Mouse (Mus musculus) limb, embryonic 14.5 days (tissue): ENCODE results near the gene Spag5. TPM values are rescaled to one million over a fixed set of nuclear protein-coding genes. Genes with fewer than 3 reads are reported as not detected.

Experiments
- ATAC-seq: fragments of 200-750 bp; cut with Nextera tagmentation; 2 replicates; pipeline ENCODE4 v1.8.0; 2017; ENCODE audit warnings: low read depth, moderate number of reproducible peaks, moderate TSS enrichment; ENCODE audit not compliant: low FRiP score
- DNase-seq: peaks from one replicate; pipeline ENCODE4 v3.0.0-alpha.2; 2015; ENCODE audit warnings: low spot score
- H3K27ac ChIP-seq: fragments of 300-500 bp; sonication (generic); replicated peaks from 2 replicates; pipeline ENCODE4 v1.5.1; 2014; ENCODE audit warnings: low read depth, mild to moderate bottlenecking, low read length, moderate library complexity, mixed read lengths
- H3K27me3 ChIP-seq: fragments of 300-500 bp; sonication (generic); 2 replicates; pipeline ENCODE4 v1.6.1; 2014; ENCODE audit warnings: low read length, mixed read lengths; ENCODE audit not compliant: control insufficient read depth, insufficient read depth
- H3K36me3 ChIP-seq: fragments of 300-500 bp; sonication (generic); 2 replicates; pipeline ENCODE4 v1.6.1; 2014; ENCODE audit warnings: mild to moderate bottlenecking, low read length, moderate library complexity, mixed read lengths; ENCODE audit not compliant: control insufficient read depth, insufficient read depth
- H3K4me1 ChIP-seq: fragments of 300-500 bp; sonication (generic); 2 replicates; pipeline ENCODE4 v1.6.1; 2014; ENCODE audit warnings: antibody characterized with exemption, low read length, mixed read lengths; ENCODE audit not compliant: control insufficient read depth, insufficient read depth
- H3K4me2 ChIP-seq: fragments of 300-500 bp; sonication (generic); replicated peaks from 2 replicates; pipeline ENCODE4 v1.6.1; 2014; ENCODE audit warnings: low read depth, mild to moderate bottlenecking, low read length, moderate library complexity; ENCODE audit not compliant: severe bottlenecking
- H3K4me3 ChIP-seq: fragments of 300-500 bp; sonication (generic); replicated peaks from 2 replicates; pipeline ENCODE4 v1.5.1; 2014; ENCODE audit warnings: low read length
- H3K9ac ChIP-seq: fragments of 300-500 bp; sonication (generic); 2 replicates; pipeline ENCODE4 v1.6.1; 2014; ENCODE audit warnings: mild to moderate bottlenecking, low read depth, low read length, moderate library complexity; ENCODE audit not compliant: severe bottlenecking
- H3K9me3 ChIP-seq: fragments of 300-500 bp; sonication (generic); 2 replicates; pipeline ENCODE4 v1.6.1; 2016; ENCODE audit warnings: low read length; ENCODE audit not compliant: control insufficient read depth
- POLR2A ChIP-seq: fragments of 200-500 bp; IDR thresholded peaks from 2 replicates; pipeline ENCODE4 v1.8.0; 2012; ENCODE audit warnings: inconsistent platforms, mild to moderate bottlenecking, moderate library complexity, borderline replicate concordance; ENCODE audit not compliant: insufficient read depth, insufficient read length; ENCODE audit errors: extremely low read depth
- WGBS: fragments of 180-500 bp; shearing (Covaris S2); extraction: QIAGEN DNeasy Blood & Tissue Kit; methylation state at CpG from one replicate; pipeline ENCODE4 v1.1.7; 2014; 5-methylcytosine and 5-hydroxymethylcytosine counted together
- polyA plus RNA-seq, 2 experiments: library from polyadenylated mRNA; depleted of rRNA in 1 of 2; stranded (reverse) in 1 of 2; unstranded in 1 of 2; fragments of >200 nt; fragmentation: Nextera tagmentation in 1 of 2; extraction: Ambion mirVana in 1 of 2; gene quantifications; 2 replicates each; pipeline versions ENCODE4 v1.2.1 to v1.2.3; 2012 to 2014

The Spag5 gene
- polyA plus RNA-seq, 2 experiments: 28.7 to 57.3 TPM

- H3K4me3 ChIP-seq: no peak overlapping the region
- no peaks in the 10 kb centered on the region for H3K27me3 ChIP-seq
- ATAC-seq (no peak), DNase-seq (no peak)
- peaks cover 6% of the 10 kb centered on the region; the same call in 1 of the 2 replicates for H3K4me1 ChIP-seq
- no peak overlapping the region for H3K9ac ChIP-seq
- no peak overlapping the region for H3K27ac ChIP-seq
- TF ChIP-seq POLR2A: no peak
- H3K9me3 ChIP-seq: no peaks in the 10 kb centered on the region
- peaks cover 45% of the 10 kb centered on the region for H3K36me3 ChIP-seq
- H3K4me2 ChIP-seq: no peak overlapping the region
- WGBS: 91% methylated on average over 4 of the region's 4 CpGs
These were observed 3.9 kb downstream of the Spag5 start for GRCm38 (mm10) chr11:78305272-78305671.

GRCm38 (mm10) chr11:78310861-78311511, 9.7 kb downstream of the Spag5 start:
- Histone ChIP-seq H3K4me1 (no peaks in the 10 kb centered on the region), H3K9me3 (no peaks in the 10 kb centered on the region), H3K4me3 (no peak overlapping the region), H3K27ac (no peak overlapping the region), H3K4me2 (no peak overlapping the region), H3K27me3 (no peaks in the 10 kb centered on the region), H3K36me3 (peaks cover 69% of the 10 kb centered on the region), H3K9ac (no peak overlapping the region)
- WGBS: 91% methylated on average over 8 of the region's 8 CpGs
- DNase-seq (no peak), ATAC-seq (no peak)
- TF ChIP-seq POLR2A: no peak

- DNase-seq: no peak
- Histone ChIP-seq H3K9ac (no peak overlapping the region), H3K4me3 (no peak overlapping the region), H3K4me2 (no peak overlapping the region), H3K36me3 (peaks cover 80% of the 10 kb centered on the region), H3K27me3 (no peaks in the 10 kb centered on the region), H3K27ac (no peak overlapping the region), H3K9me3 (no peaks in the 10 kb centered on the region), H3K4me1 (no peaks in the 10 kb centered on the region)
- ATAC-seq: no peak
- WGBS: 94% methylated on average over 2 of the region's 2 CpGs
- no peak for TF ChIP-seq POLR2A
These were observed 12.3 kb downstream of the Spag5 start for GRCm38 (mm10) chr11:78313662-78314061.

GRCm38 (mm10) chr11:78318411-78318810, 17.1 kb downstream of the Spag5 start:
- 91% methylated on average over 2 of the region's 2 CpGs for WGBS
- no peak for ATAC-seq

GRCm38 (mm10) chr11:78322076-78322831, 20.9 kb downstream of the Spag5 start:
- no peak for TF ChIP-seq POLR2A
- peaks cover 15% of the 10 kb centered on the region for H3K4me1 ChIP-seq
- 32% methylated on average over 2 of the region's 2 CpGs for WGBS
- peak; percentile 69 for DNase-seq
- peak overlapping the region; percentile 52; the same call in 1 of the 2 replicates for H3K27ac ChIP-seq
- peak; percentile 65 for ATAC-seq
- H3K4me3 ChIP-seq: no peak overlapping the region
- no peak overlapping the region for H3K9ac ChIP-seq
- H3K36me3 ChIP-seq: peaks cover 46% of the 10 kb centered on the region
- peak overlapping the region; percentile 28 for H3K4me2 ChIP-seq
- no peaks in the 10 kb centered on the region for H3K9me3 ChIP-seq
- H3K27me3 ChIP-seq: no peaks in the 10 kb centered on the region

More at GRCm38 (mm10) chr11:78318411-78318810, 17.1 kb downstream of the Spag5 start:
- no peak for TF ChIP-seq POLR2A
- no peak overlapping the region for H3K9ac ChIP-seq
- no peaks in the 10 kb centered on the region for H3K9me3 ChIP-seq
- no peak overlapping the region for H3K4me2 ChIP-seq
- H3K4me3 ChIP-seq: no peak overlapping the region
- H3K4me1 ChIP-seq: peaks cover 14% of the 10 kb centered on the region
- H3K36me3 ChIP-seq: peaks cover 80% of the 10 kb centered on the region
- no peak overlapping the region for H3K27ac ChIP-seq
- H3K27me3 ChIP-seq: no peaks in the 10 kb centered on the region
- no peak for DNase-seq
